Mouse (Mus musculus) G1E (cell line): ENCODE data around the gene 4930544G11Rik.

Source experiments
- CTCF ChIP-seq: IDR thresholded peaks from 2 replicates; pipeline ENCODE4 v1.5.1; 2012; ENCODE audit warnings: low read depth, low read length, inconsistent platforms, mixed read lengths
- TAL1 ChIP-seq: conservative IDR thresholded peaks from 2 replicates; pipeline ENCODE4 v1.6.1; 2012; ENCODE audit warnings: low read depth, low read length, inconsistent platforms, mixed read lengths

- no peak for TF ChIP-seq CTCF
- TF ChIP-seq TAL1, result no peak
These were observed 30.7 kb upstream of the 4930544G11Rik start for GRCm38 (mm10) chr6:65921703-65922102.
